Mouse (Mus musculus): ENCODE results near the gene Aldh3b1. TPM values are rescaled to one million over a fixed set of nuclear protein-coding genes. Genes with fewer than 3 reads are reported as not detected.

Gene Aldh3b1
- total RNA-seq, 2 experiments from 2014 or later, result 10.6 to 10.9 TPM

GRCm38 (mm10) chr19:3893545-3894116 lies 36.0 kb downstream of the Aldh3b1 start:
- ATAC-seq (replicated peaks; ENCODE audit: low FRiP score, poor library complexity, severe bottlenecking), result no peak

GRCm38 (mm10) chr19:3890181-3890580 lies 39.4 kb downstream of the Aldh3b1 start:
- ATAC-seq (replicated peaks; ENCODE audit: low FRiP score, poor library complexity, severe bottlenecking), result no peak

- ATAC-seq (replicated peaks; ENCODE audit: low FRiP score, poor library complexity, severe bottlenecking), result no peak
Observed at GRCm38 (mm10) chr19:3889096-3889495, 40.5 kb downstream of the Aldh3b1 start.

DNA sequence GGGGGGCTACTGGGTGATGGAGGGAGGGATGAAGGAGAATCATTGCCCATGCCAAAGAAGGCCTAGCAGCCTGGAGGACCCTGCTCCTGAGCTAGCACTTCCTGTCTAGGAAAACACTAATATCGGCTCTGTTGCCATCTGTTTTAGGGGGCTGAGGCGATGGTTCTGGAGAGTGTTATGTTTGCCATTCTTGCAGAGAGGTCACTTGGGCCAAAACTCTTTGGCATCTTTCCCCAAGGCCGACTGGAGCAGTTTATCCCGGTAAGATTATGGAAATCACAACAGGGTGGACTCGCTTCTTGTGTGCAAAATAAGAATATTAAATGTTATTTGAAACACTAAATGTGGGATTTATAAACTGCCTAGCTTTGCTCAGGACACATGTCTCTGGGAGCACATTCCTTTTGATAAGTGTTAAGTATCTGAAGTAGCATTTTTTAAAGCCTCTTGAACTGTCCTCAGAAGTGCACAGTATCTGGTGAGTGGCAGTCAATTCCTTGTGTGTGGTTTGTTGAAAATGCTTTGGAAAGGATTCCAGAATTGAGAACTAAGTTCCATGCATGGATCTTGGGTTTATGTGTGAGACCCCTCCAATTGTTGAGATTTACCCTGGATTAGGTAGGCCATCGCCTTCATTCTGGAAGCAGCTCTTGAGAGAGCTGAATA lies 45.1 kb downstream of the Aldh3b1 start:
- ATAC-seq (replicated peaks; ENCODE audit: low FRiP score, poor library complexity, severe bottlenecking), result no peak

GRCm38 (mm10) chr19:3882214-3882613 lies 47.4 kb downstream of the Aldh3b1 start:
- no peak for ATAC-seq (replicated peaks; ENCODE audit: low FRiP score, poor library complexity, severe bottlenecking)

DNA sequence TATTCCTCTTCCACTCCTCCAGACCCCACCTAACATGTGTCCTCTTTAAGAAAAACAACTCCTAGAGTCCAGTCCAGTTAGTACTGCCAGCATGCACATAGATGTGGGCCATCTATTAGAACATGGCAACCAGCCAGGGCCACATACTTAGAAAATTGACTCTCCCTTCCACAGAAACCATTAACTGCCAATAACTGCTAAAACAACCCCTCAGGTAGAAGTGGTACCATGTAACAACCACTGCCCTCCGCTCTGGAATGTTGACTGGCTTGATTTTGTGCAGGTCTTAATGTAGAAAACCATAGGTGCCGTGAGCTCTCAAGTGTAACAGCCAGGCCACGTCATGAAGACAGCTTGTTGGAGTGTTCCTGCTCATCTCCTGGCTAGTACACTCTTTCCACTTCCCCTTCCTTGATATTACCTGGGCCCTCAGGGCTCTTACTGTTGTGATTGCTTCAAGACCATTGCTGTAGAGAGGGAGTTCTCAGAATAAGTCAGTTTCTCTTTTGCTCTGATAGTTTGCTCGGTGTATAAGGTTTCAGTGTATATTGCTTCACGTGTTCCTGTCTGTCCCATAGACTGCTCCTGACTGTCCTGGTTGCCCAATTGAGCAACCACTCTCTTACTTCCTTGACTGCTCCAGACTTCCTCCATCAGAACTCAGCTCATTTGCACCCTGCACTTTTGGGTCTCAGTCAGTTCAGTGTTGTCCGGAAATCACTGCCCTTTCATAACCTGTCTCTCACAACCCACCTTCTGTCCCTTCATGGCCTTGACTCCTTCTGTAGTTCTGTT lies 49.4 kb downstream of the Aldh3b1 start:
- no peak for ATAC-seq (replicated peaks; ENCODE audit: low FRiP score, poor library complexity, severe bottlenecking)

DNA sequence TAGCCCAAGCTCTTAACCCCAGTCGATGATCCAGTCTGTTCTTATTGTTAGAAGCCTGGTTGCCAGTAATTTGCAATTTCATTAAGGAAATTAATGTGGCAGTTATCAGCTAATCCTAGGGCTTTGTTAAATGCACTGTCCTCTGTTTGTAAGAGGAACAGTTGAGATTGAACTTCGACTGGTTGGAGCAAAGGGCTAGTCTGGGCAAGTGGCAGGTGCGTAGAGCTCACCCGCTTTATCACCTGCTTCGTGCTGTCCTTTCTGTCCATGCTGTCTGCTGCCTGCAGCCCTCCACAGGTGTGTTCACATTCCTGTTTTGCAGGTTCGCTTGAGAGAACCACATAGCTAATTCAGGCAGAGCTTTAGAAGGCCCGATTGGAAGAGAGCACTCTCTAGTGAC lies 54.6 kb downstream of the Aldh3b1 start:
- ATAC-seq (replicated peaks; ENCODE audit: low FRiP score, poor library complexity, severe bottlenecking), result no peak

DNA sequence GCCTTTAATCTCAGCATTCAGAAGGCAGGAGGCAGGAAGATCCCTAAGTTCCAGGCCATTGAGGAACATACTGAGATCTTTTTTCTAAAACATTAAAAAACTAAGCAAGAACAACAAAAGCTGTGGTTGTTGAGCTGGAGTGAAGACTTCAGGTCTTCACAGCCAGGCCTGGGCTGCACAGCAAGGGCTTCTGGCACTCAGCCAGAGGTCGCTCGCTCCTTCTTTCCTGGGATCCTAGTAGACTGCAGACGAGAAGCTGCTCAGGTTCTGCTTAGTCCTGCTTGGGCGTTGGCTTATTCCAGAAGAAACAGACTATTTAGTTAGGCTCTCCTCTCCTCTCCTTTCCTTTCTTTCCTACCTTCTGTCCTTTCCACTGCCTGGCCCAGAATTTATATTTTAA lies 57.2 kb downstream of the Aldh3b1 start:
- ATAC-seq (replicated peaks; ENCODE audit: low FRiP score, poor library complexity, severe bottlenecking), result no peak

- ATAC-seq (replicated peaks; ENCODE audit: low FRiP score, poor library complexity, severe bottlenecking), result no peak
Observed at GRCm38 (mm10) chr19:3871468-3871867, 58.1 kb downstream of the Aldh3b1 start.

GRCm38 (mm10) chr19:3868290-3868689 lies 61.3 kb downstream of the Aldh3b1 start:
- no peak for ATAC-seq (replicated peaks; ENCODE audit: low FRiP score, poor library complexity, severe bottlenecking)

GRCm38 (mm10) chr19:3864960-3865359 lies 64.6 kb downstream of the Aldh3b1 start:
- no peak for ATAC-seq (replicated peaks; ENCODE audit: low FRiP score, poor library complexity, severe bottlenecking)

Other genes with a start within 250 kb of the Aldh3b1 start
- gene Lrp5, start 243.2 kb downstream of the Aldh3b1 start, total RNA-seq (2015; ENCODE audit: low replicate concordance), result 3.8 and 4.4 TPM in 2 replicates
- 2.7 and 2.8 TPM in 2 replicates for gene Lrp5, start 243.2 kb downstream of the Aldh3b1 start, total RNA-seq (2017; ENCODE audit: low replicate concordance)
- gene 1810055G02Rik, start 221.5 kb downstream of the Aldh3b1 start, total RNA-seq (2015; ENCODE audit: low replicate concordance), result 8.3 and 8.6 TPM in 2 replicates
- gene 1810055G02Rik, start 221.5 kb downstream of the Aldh3b1 start, total RNA-seq (2017; ENCODE audit: low replicate concordance), result 2.5 and 4.0 TPM in 2 replicates
- gene Kmt5b, start 162.4 kb downstream of the Aldh3b1 start, total RNA-seq (2015; ENCODE audit: low replicate concordance), result 21.3 and 35.0 TPM in 2 replicates
- gene Kmt5b, start 162.4 kb downstream of the Aldh3b1 start, total RNA-seq (2017; ENCODE audit: low replicate concordance), result 40.5 and 58.8 TPM in 2 replicates
- gene Chka, start 78.0 kb downstream of the Aldh3b1 start, total RNA-seq (2015; ENCODE audit: low replicate concordance), result 6.1 and 9.4 TPM in 2 replicates
- 6.2 and 7.4 TPM in 2 replicates for gene Chka, start 78.0 kb downstream of the Aldh3b1 start, total RNA-seq (2017; ENCODE audit: low replicate concordance)
- gene Tcirg1, start 22.7 kb downstream of the Aldh3b1 start, total RNA-seq (2015; ENCODE audit: low replicate concordance), result 41.2 and 46.3 TPM in 2 replicates
- gene Tcirg1, start 22.7 kb downstream of the Aldh3b1 start, total RNA-seq (2017; ENCODE audit: low replicate concordance), result 22.2 and 37.2 TPM in 2 replicates
- gene Ndufs8, start 17.0 kb downstream of the Aldh3b1 start, total RNA-seq (2015; ENCODE audit: low replicate concordance), result 55.8 and 64.4 TPM in 2 replicates
- 11.0 and 14.0 TPM in 2 replicates for gene Ndufs8, start 17.0 kb downstream of the Aldh3b1 start, total RNA-seq (2017; ENCODE audit: low replicate concordance)
- 25.1 and 47.1 TPM in 2 replicates for gene Unc93b1, start 5.4 kb upstream of the Aldh3b1 start, total RNA-seq (2015; ENCODE audit: low replicate concordance)
- gene Unc93b1, start 5.4 kb upstream of the Aldh3b1 start, total RNA-seq (2017; ENCODE audit: low replicate concordance), result 34.2 and 50.3 TPM in 2 replicates
- gene Aldh3b3, start 28.8 kb upstream of the Aldh3b1 start, total RNA-seq (2015; ENCODE audit: low replicate concordance), result 1.7 TPM in 1 of 2 replicates, not detected in the other
- gene Aldh3b3, start 28.8 kb upstream of the Aldh3b1 start, total RNA-seq (2017; ENCODE audit: low replicate concordance), result 4.9 TPM in 1 of 2 replicates, not detected in the other
- 0.63 TPM in 1 of 2 replicates, not detected in the other for gene Aldh3b2, start 42.5 kb upstream of the Aldh3b1 start, total RNA-seq (2015; ENCODE audit: low replicate concordance)
- gene Aldh3b2, start 42.5 kb upstream of the Aldh3b1 start, total RNA-seq (2017; ENCODE audit: low replicate concordance), result 1.8 and 1.9 TPM in 2 replicates
- 1.5 TPM in 1 of 2 replicates, not detected in the other for gene Acy3, start 56.8 kb upstream of the Aldh3b1 start, total RNA-seq (2015; ENCODE audit: low replicate concordance)
- gene Acy3, start 56.8 kb upstream of the Aldh3b1 start, total RNA-seq (2017; ENCODE audit: low replicate concordance), result 0.56 TPM in 1 of 2 replicates, not detected in the other
- gene Tbx10, start 62.9 kb upstream of the Aldh3b1 start, total RNA-seq (2015; ENCODE audit: low replicate concordance), result not detected in 2 replicates
- gene Tbx10, start 62.9 kb upstream of the Aldh3b1 start, total RNA-seq (2017; ENCODE audit: low replicate concordance), result not detected in 2 replicates
- 2.7 TPM in 1 of 2 replicates, not detected in the other for gene Nudt8, start 70.8 kb upstream of the Aldh3b1 start, total RNA-seq (2015; ENCODE audit: low replicate concordance)
- 2.4 and 2.5 TPM in 2 replicates for gene Nudt8, start 70.8 kb upstream of the Aldh3b1 start, total RNA-seq (2017; ENCODE audit: low replicate concordance)
- 0.58 TPM in 1 of 2 replicates, not detected in the other for gene Gm49405, start 70.8 kb upstream of the Aldh3b1 start, total RNA-seq (2015; ENCODE audit: low replicate concordance)
- 0.42 TPM in 1 of 2 replicates, not detected in the other for gene Gm49405, start 70.8 kb upstream of the Aldh3b1 start, total RNA-seq (2017; ENCODE audit: low replicate concordance)
- 0.38 TPM in 1 of 2 replicates, not detected in the other for gene Doc2g, start 73.5 kb upstream of the Aldh3b1 start, total RNA-seq (2015; ENCODE audit: low replicate concordance)
- gene Doc2g, start 73.5 kb upstream of the Aldh3b1 start, total RNA-seq (2017; ENCODE audit: low replicate concordance), result not detected in 2 replicates
- gene Ndufv1, start 83.0 kb upstream of the Aldh3b1 start, total RNA-seq (2015; ENCODE audit: low replicate concordance), result 57.8 and 76.5 TPM in 2 replicates
- gene Ndufv1, start 83.0 kb upstream of the Aldh3b1 start, total RNA-seq (2017; ENCODE audit: low replicate concordance), result 60.4 and 63.3 TPM in 2 replicates
- 79.2 and 134 TPM in 2 replicates for gene Gstp1, start 108.2 kb upstream of the Aldh3b1 start, total RNA-seq (2015; ENCODE audit: low replicate concordance)
- 15.5 and 40.6 TPM in 2 replicates for gene Gstp1, start 108.2 kb upstream of the Aldh3b1 start, total RNA-seq (2017; ENCODE audit: low replicate concordance)
- not detected in 2 replicates for gene Gstp2, start 116.2 kb upstream of the Aldh3b1 start, total RNA-seq (2015; ENCODE audit: low replicate concordance)
- gene Gstp2, start 116.2 kb upstream of the Aldh3b1 start, total RNA-seq (2017; ENCODE audit: low replicate concordance), result 1.4 and 2.1 TPM in 2 replicates
- 4.2 and 30.2 TPM in 2 replicates for gene Gstp3, start 129.8 kb upstream of the Aldh3b1 start, total RNA-seq (2015; ENCODE audit: low replicate concordance)
- 8.4 and 11.1 TPM in 2 replicates for gene Gstp3, start 129.8 kb upstream of the Aldh3b1 start, total RNA-seq (2017; ENCODE audit: low replicate concordance)
- gene Cabp2, start 151.8 kb upstream of the Aldh3b1 start, total RNA-seq (2015; ENCODE audit: low replicate concordance), result not detected in 2 replicates
- gene Cabp2, start 151.8 kb upstream of the Aldh3b1 start, total RNA-seq (2017; ENCODE audit: low replicate concordance), result not detected in 2 replicates
- 51.9 and 92.4 TPM in 2 replicates for gene Cdk2ap2, start 167.4 kb upstream of the Aldh3b1 start, total RNA-seq (2015; ENCODE audit: low replicate concordance)
- 11.8 and 18.7 TPM in 2 replicates for gene Cdk2ap2, start 167.4 kb upstream of the Aldh3b1 start, total RNA-seq (2017; ENCODE audit: low replicate concordance)
- 20.1 and 32.7 TPM in 2 replicates for gene Pitpnm1, start 170.2 kb upstream of the Aldh3b1 start, total RNA-seq (2015; ENCODE audit: low replicate concordance)
- 17.0 and 19.7 TPM in 2 replicates for gene Pitpnm1, start 170.2 kb upstream of the Aldh3b1 start, total RNA-seq (2017; ENCODE audit: low replicate concordance)
- 35.7 and 52.1 TPM in 2 replicates for gene Aip, start 196.1 kb upstream of the Aldh3b1 start, total RNA-seq (2015; ENCODE audit: low replicate concordance)
- 20.9 and 49.9 TPM in 2 replicates for gene Aip, start 196.1 kb upstream of the Aldh3b1 start, total RNA-seq (2017; ENCODE audit: low replicate concordance)
- gene Gpr152, start 210.0 kb upstream of the Aldh3b1 start, total RNA-seq (2015; ENCODE audit: low replicate concordance), result not detected in 2 replicates
- not detected in 2 replicates for gene Gpr152, start 210.0 kb upstream of the Aldh3b1 start, total RNA-seq (2017; ENCODE audit: low replicate concordance)
- gene Cabp4, start 214.2 kb upstream of the Aldh3b1 start, total RNA-seq (2015; ENCODE audit: low replicate concordance), result not detected in 2 replicates
- gene Cabp4, start 214.2 kb upstream of the Aldh3b1 start, total RNA-seq (2017; ENCODE audit: low replicate concordance), result 0.43 TPM in 1 of 2 replicates, not detected in the other
- gene Coro1b, start 218.8 kb upstream of the Aldh3b1 start, total RNA-seq (2015; ENCODE audit: low replicate concordance), result 55.8 and 69.6 TPM in 2 replicates
- gene Coro1b, start 218.8 kb upstream of the Aldh3b1 start, total RNA-seq (2017; ENCODE audit: low replicate concordance), result 19.1 and 22.6 TPM in 2 replicates
- gene Ptprcap, start 223.8 kb upstream of the Aldh3b1 start, total RNA-seq (2015; ENCODE audit: low replicate concordance), result 22.9 and 36.6 TPM in 2 replicates
- gene Ptprcap, start 223.8 kb upstream of the Aldh3b1 start, total RNA-seq (2017; ENCODE audit: low replicate concordance), result 7.7 and 8.3 TPM in 2 replicates
- gene Rps6kb2, start 233.5 kb upstream of the Aldh3b1 start, total RNA-seq (2015; ENCODE audit: low replicate concordance), result 7.1 and 25.3 TPM in 2 replicates
- gene Rps6kb2, start 233.5 kb upstream of the Aldh3b1 start, total RNA-seq (2017; ENCODE audit: low replicate concordance), result 23.9 and 27.2 TPM in 2 replicates
- gene Carns1, start 245.7 kb upstream of the Aldh3b1 start, total RNA-seq (2015; ENCODE audit: low replicate concordance), result 0.84 and 6.5 TPM in 2 replicates
- 0.60 and 0.70 TPM in 2 replicates for gene Carns1, start 245.7 kb upstream of the Aldh3b1 start, total RNA-seq (2017; ENCODE audit: low replicate concordance)

All from erythroblast, adult 5-6 weeks (primary cell).